ENCODE assay signal across 9 mouse cellular contexts in genomic region chr2:71744861-71745507, GRCm38 (mm10). TPM values are rescaled to one million over a fixed set of nuclear protein-coding genes. Genes with fewer than 3 reads are reported as not detected.
DNase-seq lines count a peak whose midpoint lies in the region; ATAC-seq lines count a peak whose summit lies in the region.
"Had no signal": no experiment of that assay in that cellular context is flagged by ENCODE, and none has a peak within 500 bp of the region (broad histone marks: within the 10 kb centered on the region; RNA-seq: fewer than 3 reads in every experiment).

No protein-coding gene starts in this region.

- H3K79me2 ChIP-seq in macrophage (ENCODE audit: inconsistent target) = no peaks in the 10 kb centered on the region

- no peaks in the 10 kb centered on the region for H3K9me3 ChIP-seq in lung, embryonic 15.5 days
- H3K9me3 ChIP-seq: embryonic facial prominence, embryonic 12.5 days had no signal

- no peaks in the 10 kb centered on the region for H3K27me3 ChIP-seq in lung, embryonic 15.5 days
- H3K27me3 ChIP-seq: embryonic facial prominence, embryonic 12.5 days had no signal

- H3K4me3 ChIP-seq in lung, embryonic 15.5 days = no peak overlapping the region
- H3K4me3 ChIP-seq in macrophage (ENCODE audit: inconsistent target) = no peak overlapping the region
- H3K4me3 ChIP-seq: embryonic facial prominence, embryonic 12.5 days had no signal

- no peak overlapping the region for H3K4me2 ChIP-seq in lung, embryonic 15.5 days
- H3K4me2 ChIP-seq: embryonic facial prominence, embryonic 12.5 days had no signal

- H3K27ac ChIP-seq in lung, embryonic 15.5 days = peak overlapping the region; percentile 54; the same call in 1 of the 2 replicates
- peak overlapping the region; percentile 88 for H3K27ac ChIP-seq in macrophage
- H3K27ac ChIP-seq: embryonic facial prominence, embryonic 12.5 days had no signal

- no peak overlapping the region for H3K9ac ChIP-seq in lung, embryonic 15.5 days
- H3K9ac ChIP-seq: embryonic facial prominence, embryonic 12.5 days had no signal

- ATAC-seq in lung, embryonic 15.5 days (ENCODE audit: borderline replicate concordance, extremely low read depth, low FRiP score, low TSS enrichment) = peak; percentile 77; the same call in 1 of the 2 replicates
- ATAC-seq in common myeloid progenitor, adult 5-6 weeks (replicated peaks; ENCODE audit: low read depth, poor library complexity, severe bottlenecking) = peak; percentile 84
- no peak for ATAC-seq in erythroblast, adult 5-6 weeks (replicated peaks; ENCODE audit: low FRiP score, poor library complexity, severe bottlenecking)

- no peak for DNase-seq in lung, postnatal 14 days
- peak; percentile 37 to 51 for DNase-seq in heart, postnatal 10 days
- DNase-seq in adipocyte (ENCODE audit: low spot score) = no peak
- DNase-seq in thymus, postnatal 0 days (ENCODE audit: low spot score) = no peak

- H3K36me3 ChIP-seq in lung, embryonic 15.5 days = no peaks in the 10 kb centered on the region
- H3K36me3 ChIP-seq in macrophage (ENCODE audit: inconsistent target) = no peaks in the 10 kb centered on the region
- H3K36me3 ChIP-seq: embryonic facial prominence, embryonic 12.5 days had no signal

- peaks cover 43% of the 10 kb centered on the region for H3K4me1 ChIP-seq in lung, embryonic 15.5 days

- intact Hi-C loops in heart, postnatal 10 days (cut with DNase I) = no loop called here

- 19% methylated on average over 11 of the region's 11 CpGs for WGBS in lung, embryonic 15.5 days
- 31% methylated on average over 11 of the region's 11 CpGs for WGBS in macrophage (ENCODE audit: missing documents)

RNA-seq across cellular contexts. Expression of gene Itga6, which starts 0.4 kb away (rescaled TPM):
- 77.1 and 81.4 TPM in 2 replicates for polyA plus RNA-seq in lung, embryonic 15.5 days (2015; fragmentation: Nextera tagmentation; extraction: Ambion mirVana)
- 66.4 and 70.6 TPM in 2 replicates for total RNA-seq in common myeloid progenitor, adult 5-6 weeks (2017)
- 10 to 100 TPM; 95.3 to 98.2 TPM for total RNA-seq in heart, postnatal 10 days (2021)
- 100 to 1,000 TPM in 5 of 26 experiments, 10 to 100 TPM in 21; 10.1 to 124 (median 60.9) TPM for total RNA-seq in macrophage (2018; cell fraction: chromatin; rRNA removed)
- total RNA-seq in macrophage (2018; cell fraction: cytosol; rRNA removed) = 100 to 1,000 TPM in 8 of 26 experiments, 10 to 100 TPM in 18; 32.9 to 155 (median 72.0) TPM
- 100 to 1,000 TPM in 19 of 26 experiments, 10 to 100 TPM in 7; 38.5 to 295 (median 131) TPM for total RNA-seq in macrophage (2018; cell fraction: nucleus; rRNA removed)
- polyA plus RNA-seq in macrophage (2018) = 84.8 to 140 TPM (median 107 TPM) in 3 replicates
- total RNA-seq in erythroblast, adult 5-6 weeks (2015; ENCODE audit: low replicate concordance) = 9.8 and 11.1 TPM in 2 replicates
- 6.6 and 10.0 TPM in 2 replicates for total RNA-seq in erythroblast, adult 5-6 weeks (2017; ENCODE audit: low replicate concordance)
- 34.9 and 37.8 TPM in 2 replicates for polyA plus RNA-seq in thymus, postnatal 0 days (2015; fragmentation: Nextera tagmentation; extraction: Ambion mirVana)

Comparison
In these comparisons a context has a peak if more than half of its experiments do, and no peak if none do; other contexts are left out.
1. DNase-seq: peak in heart, postnatal 10 days (2 of 2); none in lung, postnatal 14 days (single experiment), adipocyte (single experiment) and thymus, postnatal 0 days (single experiment).